Mouse (Mus musculus) kidney, adult 11 months (tissue): ENCODE results near the gene Xpnpep2.

ENCODE experiments used
- DNase-seq: peaks from one replicate; pipeline ENCODE4 v3.0.0; 2022

Xpnpep2 gene

DNA sequence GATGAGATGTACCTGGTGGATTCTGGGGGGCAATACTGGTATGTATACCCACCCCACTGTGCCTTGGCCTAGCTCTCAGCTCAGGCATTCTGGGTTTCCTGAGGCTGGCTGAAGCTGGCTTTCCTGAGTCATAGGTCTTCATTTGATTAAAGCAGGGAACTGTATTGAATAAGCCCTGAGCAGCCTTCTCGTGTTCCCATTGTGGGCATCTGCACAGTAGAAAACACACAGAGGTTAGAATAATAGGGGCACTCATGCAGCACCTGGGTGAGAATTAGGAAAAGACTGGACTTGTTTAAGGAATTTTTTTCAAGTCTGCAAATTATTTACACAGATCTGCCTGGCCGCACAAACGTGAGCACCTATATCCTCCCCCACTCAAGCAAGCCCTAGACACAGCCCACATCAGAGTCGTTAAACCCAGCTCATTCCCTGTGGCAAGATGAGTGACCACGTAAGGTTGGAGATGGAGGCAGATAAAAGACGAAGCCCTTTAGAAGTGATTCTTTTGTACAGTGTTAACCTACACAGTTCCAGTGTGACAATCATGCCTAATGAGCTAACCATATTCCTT, 18.5 kb downstream of the Xpnpep2 start:
- DNase-seq: no peak

GRCm38 (mm10) chrX:48127502-48128218, 19.1 kb downstream of the Xpnpep2 start:
- DNase-seq: no peak

- no peak for DNase-seq
These were observed 20.6 kb downstream of the Xpnpep2 start for GRCm38 (mm10) chrX:48129167-48129566.

DNA sequence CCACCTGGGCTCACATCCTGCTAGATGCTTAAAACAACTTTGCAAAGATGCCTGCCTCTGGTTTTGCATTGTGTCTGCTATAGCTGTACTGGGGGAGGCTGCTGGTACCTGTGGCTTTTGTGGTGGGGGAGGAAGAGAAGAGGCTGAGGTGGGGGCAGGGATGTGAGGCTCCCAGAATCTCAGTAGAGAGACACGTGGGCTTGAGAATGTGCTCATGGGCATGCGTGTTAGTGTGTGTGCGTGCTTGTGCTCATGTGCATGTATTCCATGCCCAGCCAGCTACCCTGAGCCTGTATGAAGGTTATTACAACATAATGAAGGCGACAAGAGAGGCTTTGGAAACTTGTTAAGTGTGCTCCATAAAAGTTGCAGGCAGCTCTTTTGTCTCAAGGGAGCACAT, 28.4 kb downstream of the Xpnpep2 start:
- DNase-seq: no peak

DNA sequence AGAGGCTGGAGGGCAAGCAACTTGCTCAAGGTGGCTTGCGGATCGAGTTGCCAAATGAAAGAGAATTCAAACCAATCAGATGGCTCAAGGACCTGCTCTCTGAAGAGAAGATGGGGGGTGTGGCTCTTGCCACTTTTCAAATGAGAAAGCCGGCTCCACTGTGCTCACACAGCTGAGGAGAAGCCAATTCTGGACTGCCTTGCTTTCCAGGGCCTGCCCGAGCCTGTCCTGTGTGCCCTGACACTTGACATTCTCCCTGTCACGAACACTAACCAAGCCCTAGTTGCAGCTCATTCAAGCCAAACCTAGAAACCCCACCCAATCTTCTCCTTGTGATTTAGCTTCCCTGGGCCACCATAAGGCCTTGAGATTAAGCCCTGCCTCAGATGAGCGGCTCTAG, 29.5 kb downstream of the Xpnpep2 start:
- DNase-seq: no peak

- DNase-seq: no peak
These were observed 30.2 kb downstream of the Xpnpep2 start for GRCm38 (mm10) chrX:48138539-48139275.

DNA sequence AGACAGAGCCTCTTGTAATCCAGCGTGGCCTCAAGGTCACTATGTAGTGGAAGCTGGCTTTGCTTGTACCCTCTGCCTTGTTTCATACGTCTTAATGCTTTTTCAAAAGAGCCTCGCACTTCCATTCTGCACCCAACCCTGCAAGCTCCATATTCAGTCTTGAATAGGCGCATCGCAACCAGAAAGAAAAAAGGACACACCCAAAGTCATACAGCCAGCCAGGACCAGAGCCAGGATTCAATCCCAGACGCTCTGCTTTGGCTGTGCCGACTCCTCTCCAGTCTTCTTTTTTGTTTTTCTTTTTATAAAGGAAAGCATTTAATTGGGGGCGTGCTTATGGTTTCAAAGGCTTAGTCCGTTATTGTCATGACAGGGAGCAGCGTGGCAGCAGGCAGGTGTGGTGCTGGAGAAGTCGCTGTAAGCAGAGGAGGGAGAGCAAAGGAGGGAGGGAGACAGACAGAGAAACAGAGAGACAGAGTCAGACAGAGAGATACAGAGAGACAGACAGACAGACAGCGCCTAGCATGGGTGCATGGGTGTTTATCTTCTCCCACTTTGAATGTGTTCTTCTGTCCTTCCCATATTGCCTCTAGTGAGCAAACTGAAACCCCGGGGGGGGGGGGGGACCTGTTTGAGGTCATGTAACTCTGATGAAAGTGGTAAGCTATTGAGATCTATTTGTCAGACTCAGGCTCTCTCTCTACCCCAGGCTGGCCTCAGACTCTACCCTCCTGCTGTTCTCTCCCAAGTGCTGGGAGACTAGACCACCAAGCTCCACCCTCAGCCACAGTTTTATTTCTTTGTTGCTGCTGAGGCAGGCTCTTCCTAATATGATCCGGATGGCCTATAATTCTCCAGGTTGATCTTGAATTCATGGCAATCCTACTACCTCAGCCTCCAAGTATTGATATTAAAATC, 31.1 kb downstream of the Xpnpep2 start:
- DNase-seq: no peak

DNA sequence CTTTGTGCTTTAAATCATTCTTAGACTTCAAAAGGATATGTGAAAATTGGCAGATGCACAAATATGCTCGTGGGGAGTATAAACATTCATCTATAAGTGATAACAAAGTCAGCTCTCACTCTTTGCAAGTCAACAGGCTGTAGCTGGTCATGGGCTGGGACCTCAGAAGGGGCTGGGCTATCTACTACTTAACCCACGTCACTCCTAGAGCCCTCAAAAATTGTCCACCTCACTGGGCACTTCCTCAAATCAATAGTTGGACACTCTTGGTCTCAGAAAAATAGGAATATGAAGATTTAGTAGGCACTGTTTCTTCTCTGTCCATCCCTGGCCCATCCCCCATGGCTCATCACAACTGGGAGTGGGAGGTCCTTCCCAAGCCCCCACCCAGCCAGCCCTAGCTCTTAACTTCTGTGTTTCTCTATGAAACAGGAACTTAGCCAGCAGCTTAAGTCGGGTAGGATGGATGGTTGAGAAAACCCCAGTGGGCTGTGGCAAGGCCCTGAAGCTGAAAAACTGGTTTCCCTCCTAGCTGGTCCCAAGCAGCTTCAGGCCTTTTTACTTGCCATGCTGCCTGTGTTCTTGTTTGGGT, 31.9 kb downstream of the Xpnpep2 start:
- no peak for DNase-seq

DNA sequence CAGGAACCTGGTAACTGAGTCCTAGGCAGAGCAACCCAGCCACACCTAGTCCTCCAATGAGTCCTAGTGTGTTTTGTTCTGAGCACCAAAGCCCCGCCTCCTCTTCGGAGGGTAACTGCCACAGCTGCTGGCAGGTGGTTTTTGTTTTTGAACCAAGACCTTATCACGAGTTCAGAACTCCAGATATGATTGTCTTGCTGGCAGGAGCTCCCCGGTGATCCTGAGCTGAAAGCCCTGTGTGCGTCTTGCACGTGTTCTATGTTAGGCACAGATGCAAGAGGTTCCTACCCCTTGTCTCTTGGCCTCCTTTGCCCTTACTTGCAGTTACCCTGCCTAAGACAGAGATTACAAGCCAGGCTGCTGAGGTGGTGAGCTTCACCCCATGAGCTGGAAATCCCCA, 33.0 kb downstream of the Xpnpep2 start:
- DNase-seq: no peak

DNA sequence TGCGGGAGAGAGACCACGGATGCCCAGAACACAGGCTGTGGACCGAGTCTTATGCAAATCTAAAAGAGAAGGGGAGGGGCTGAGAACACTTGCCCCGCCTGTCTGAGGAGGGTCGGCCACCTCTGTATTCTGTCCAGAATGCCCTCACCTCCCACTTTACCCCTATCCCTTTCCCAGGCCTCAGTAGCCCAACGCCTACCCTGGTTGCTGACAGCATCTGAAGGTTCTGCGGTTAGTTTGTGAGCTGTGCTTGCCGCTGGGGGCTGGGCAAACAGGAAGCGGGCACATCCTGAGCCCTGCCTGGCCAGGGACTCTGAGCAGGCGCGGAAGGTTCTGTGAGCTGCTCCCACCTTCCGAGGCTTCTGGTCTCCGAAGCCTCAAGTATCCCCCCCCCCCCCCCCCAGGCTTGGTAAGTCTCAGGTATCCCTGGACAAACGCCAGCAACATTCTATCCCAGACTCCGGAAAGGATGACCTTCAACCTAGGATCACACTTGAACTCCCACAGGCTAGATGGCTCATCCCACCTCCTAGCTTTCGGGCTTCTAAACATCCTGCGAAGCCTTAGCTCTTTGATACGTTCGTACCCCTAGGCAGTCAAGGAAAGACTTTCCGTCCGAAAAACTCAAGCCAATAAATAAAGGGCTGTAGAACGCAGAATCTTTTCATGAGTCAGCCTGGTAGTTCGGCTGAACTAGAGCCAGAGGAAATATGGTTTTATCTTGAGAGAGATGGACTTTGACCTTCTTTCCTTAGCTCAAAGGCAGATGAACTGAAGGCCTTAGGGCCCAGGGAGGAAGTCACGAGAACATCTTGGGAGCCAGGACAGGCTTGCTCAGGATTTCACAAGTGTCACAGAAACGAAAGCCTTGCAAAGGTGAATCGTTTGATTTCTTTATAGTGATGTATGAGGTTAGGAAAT, 35.1 kb downstream of the Xpnpep2 start:
- peak; percentile 14 for DNase-seq

GRCm38 (mm10) chrX:48146262-48146661, 37.7 kb downstream of the Xpnpep2 start, which contains the start of gene Sash3:
TSS of gene Sash3 (plus strand) at chrX:48146436.
- no peak for DNase-seq

DNA sequence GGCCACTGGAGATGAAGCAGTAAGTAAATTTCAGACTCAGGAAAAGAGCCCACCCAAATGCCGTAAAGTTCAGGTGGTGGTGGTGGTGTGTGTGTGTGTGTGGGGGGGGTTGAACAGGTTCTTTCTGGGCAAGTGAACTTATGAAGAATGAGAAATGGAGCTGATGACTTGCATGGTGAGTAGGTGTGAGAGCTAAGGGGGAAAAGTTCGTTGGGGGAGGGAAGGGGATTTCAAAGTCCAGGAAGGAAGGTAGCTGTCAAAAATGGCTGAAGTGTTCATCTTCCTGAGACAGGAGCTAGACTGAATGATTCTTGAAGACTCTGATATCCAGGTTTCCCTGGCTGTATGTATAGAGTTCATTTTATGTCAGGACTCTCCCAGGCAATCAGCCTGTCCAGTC, 38.7 kb downstream of the Xpnpep2 start:
- no peak for DNase-seq

- DNase-seq: no peak
These were observed 39.2 kb downstream of the Xpnpep2 start for GRCm38 (mm10) chrX:48147741-48148186.

DNA sequence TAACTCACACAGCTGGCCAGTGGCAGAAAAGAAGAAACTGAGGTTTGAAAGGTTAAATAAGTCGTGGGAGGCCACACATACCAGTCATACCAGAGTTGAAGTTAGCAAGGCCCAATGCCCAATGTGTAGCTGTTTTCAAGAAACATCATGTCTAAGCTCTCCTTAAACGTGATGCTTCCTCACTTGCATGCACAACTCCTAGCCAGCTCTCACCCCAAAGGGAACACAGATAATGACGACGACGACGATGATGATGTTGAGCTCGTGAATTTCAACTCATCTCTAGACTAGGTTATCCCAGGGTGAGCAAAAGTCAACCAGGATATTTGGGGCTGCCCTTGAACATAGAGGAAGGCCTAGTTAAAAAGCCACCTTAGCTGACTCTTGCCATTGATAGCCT, 43.6 kb downstream of the Xpnpep2 start:
- DNase-seq: no peak

- no peak for DNase-seq
These were observed 44.9 kb downstream of the Xpnpep2 start for GRCm38 (mm10) chrX:48153414-48153813.

DNA sequence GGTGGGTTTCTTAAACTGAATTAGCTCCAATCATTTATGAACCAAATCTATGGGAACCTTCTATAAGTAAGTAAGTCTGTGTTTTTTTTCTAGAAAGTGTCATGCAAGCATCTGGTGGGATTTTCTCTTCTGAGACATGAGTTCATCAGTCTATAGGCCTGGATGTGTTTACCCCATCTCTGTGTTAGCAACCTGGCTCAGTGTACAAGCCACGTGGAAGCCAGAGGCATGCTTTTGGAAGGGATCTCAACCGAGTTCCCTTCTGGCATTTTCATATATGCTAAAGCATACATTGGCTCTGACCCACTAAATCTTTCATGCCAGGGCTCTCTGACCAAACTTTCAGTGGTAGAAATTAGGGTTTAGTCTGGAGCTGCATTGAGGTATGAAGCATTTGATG, 45.4 kb downstream of the Xpnpep2 start:
- DNase-seq: no peak

GRCm38 (mm10) chrX:48155489-48155888, 47.0 kb downstream of the Xpnpep2 start:
- no peak for DNase-seq

GRCm38 (mm10) chrX:48157396-48157795, 48.9 kb downstream of the Xpnpep2 start:
- no peak for DNase-seq

DNA sequence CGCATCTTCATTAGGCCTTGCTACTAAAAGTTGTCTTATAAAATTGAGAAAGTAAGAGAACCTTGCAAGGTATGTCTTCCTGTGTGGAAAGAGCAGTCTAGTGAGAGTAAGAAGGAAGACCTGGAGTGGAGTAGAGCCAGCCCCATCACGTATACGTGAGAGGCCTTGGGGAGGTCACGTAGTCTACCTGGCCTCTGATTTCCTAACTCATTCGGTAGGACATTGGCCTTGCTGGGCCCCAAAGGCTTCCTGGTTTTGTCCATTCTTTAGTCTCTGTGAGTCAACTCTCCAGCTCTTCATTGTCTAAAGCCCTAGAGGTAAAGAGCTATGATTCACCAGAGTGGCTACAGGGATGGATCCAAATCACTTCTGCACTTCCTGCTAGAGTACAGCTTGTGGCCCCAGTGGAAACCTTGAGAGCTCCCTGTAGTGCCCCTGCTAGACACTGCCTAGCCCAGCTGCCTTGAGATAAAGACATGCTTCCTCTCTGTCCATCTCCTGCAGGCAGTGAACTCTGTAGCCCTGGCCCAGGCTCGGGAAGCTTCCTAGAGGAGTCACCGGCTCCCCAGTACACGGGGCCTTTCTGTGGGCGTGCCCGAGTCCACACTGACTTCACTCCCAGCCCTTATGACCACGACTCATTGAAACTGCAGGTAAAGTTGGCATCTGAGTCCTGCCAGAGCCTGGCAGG, 49.8 kb downstream of the Xpnpep2 start:
- no peak for DNase-seq

DNA sequence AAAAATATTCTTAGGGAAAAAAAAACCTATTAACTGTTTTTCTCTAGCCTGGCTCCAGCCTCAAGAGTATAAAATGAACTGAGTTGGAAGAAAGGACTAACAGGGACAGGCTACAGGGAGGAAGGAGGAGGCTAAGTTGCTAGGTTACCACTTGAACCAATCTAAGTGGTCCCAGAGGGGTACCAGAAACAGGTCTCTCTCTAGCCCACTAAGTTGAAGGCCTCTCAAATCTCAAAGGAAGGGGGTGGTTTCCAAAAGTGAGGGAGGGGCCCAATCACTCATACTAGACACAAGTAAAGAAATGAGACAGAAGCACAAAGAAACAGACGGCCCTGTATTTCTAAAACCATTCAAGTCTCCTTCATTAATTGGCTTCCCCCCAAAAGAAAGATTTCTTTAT, 61.4 kb downstream of the Xpnpep2 start:
- DNase-seq: no peak

GRCm38 (mm10) chrX:48170368-48170767, 61.8 kb downstream of the Xpnpep2 start:
- DNase-seq: no peak
